In genomic region chr3:58636406-58637295, GRCm38 (mm10) we compare ENCODE assay signal across 8 mouse cellular contexts. TPM values are rescaled to one million over a fixed set of nuclear protein-coding genes. Genes with fewer than 3 reads are reported as not detected.
DNase-seq lines count a peak whose midpoint lies in the region; ATAC-seq and TF ChIP-seq lines count a peak whose summit lies in the region.

Gene Erich6 (minus strand): TSS chr3:58637207.

- H3K4me2 ChIP-seq in heart, embryonic 12.5 days = peak within 1 kb of the TSS; percentile 93
- peak within 1 kb of the TSS; percentile 96 for H3K4me2 ChIP-seq in kidney, postnatal 0 days (ENCODE audit: low read length)
- H3K4me2 ChIP-seq in liver, postnatal 0 days (ENCODE audit: low read depth, low read length) = peak within 1 kb of the TSS; percentile 80
- peak within 1 kb of the TSS; percentile 92 for H3K4me2 ChIP-seq in neural tube, embryonic 13.5 days

- WGBS in spleen, adult 2 months = 4% methylated on average over 34 of the region's 34 CpGs
- WGBS in heart, embryonic 12.5 days = under 1% methylated on average over 34 of the region's 34 CpGs
- under 1% methylated on average over 34 of the region's 34 CpGs for WGBS in kidney, postnatal 0 days
- 2% methylated on average over 34 of the region's 34 CpGs for WGBS in liver, postnatal 0 days (ENCODE audit: insufficient replicate concordance)
- WGBS in neural tube, embryonic 13.5 days = under 1% methylated on average over 34 of the region's 34 CpGs

- peak within 1 kb of the TSS; percentile 72 for H3K9ac ChIP-seq in heart, embryonic 12.5 days
- peak within 1 kb of the TSS; percentile 54 for H3K9ac ChIP-seq in kidney, postnatal 0 days (ENCODE audit: low read depth, low read length)
- peak within 1 kb of the TSS; percentile 36; the same call in 1 of the 2 replicates for H3K9ac ChIP-seq in liver, postnatal 0 days (replicated peaks)
- H3K9ac ChIP-seq in neural tube, embryonic 13.5 days = peak within 1 kb of the TSS; percentile 69

- peaks cover 2% of the 10 kb centered on the region; the same call in 1 of the 2 replicates for H3K4me1 ChIP-seq in spleen, adult 2 months (ENCODE audit: control insufficient read depth, insufficient read depth, insufficient read length)
- H3K4me1 ChIP-seq in heart, embryonic 12.5 days (replicated peaks) = peaks cover 7% of the 10 kb centered on the region
- 0 out of 2 replicates have a peak, but pooled peaks cover 4% of the 10 kb centered on the region for H3K4me1 ChIP-seq in kidney, postnatal 0 days (replicated peaks; ENCODE audit: insufficient read depth, low read length)
- peaks cover 6% of the 10 kb centered on the region for H3K4me1 ChIP-seq in liver, postnatal 0 days (ENCODE audit: insufficient read depth)
- peaks cover 8% of the 10 kb centered on the region for H3K4me1 ChIP-seq in neural tube, embryonic 13.5 days (replicated peaks)

- H3K4me3 ChIP-seq in spleen, adult 2 months (ENCODE audit: extremely low read depth, insufficient read depth, insufficient read length) = peak within 1 kb of the TSS; percentile 29; the same call in 1 of the 2 replicates
- peak within 1 kb of the TSS; percentile 62 for H3K4me3 ChIP-seq in heart, embryonic 12.5 days
- peak within 1 kb of the TSS; percentile 43 for H3K4me3 ChIP-seq in kidney, postnatal 0 days (replicated peaks; ENCODE audit: low read depth, low read length)
- peak within 1 kb of the TSS; percentile 38 for H3K4me3 ChIP-seq in liver, postnatal 0 days (ENCODE audit: low read depth, low read length)
- peak within 1 kb of the TSS; percentile 48 for H3K4me3 ChIP-seq in neural tube, embryonic 13.5 days

- H3K9me3 ChIP-seq in heart, embryonic 12.5 days (replicated peaks) = 0 out of 2 replicates have a peak, but pooled peaks cover 4% of the 10 kb centered on the region
- no peaks in the 10 kb centered on the region for H3K9me3 ChIP-seq in kidney, postnatal 0 days (replicated peaks; ENCODE audit: low read length)
- no peaks in the 10 kb centered on the region for H3K9me3 ChIP-seq in liver, postnatal 0 days (ENCODE audit: low read length)
- no peaks in the 10 kb centered on the region for H3K9me3 ChIP-seq in neural tube, embryonic 13.5 days

- no peaks in the 10 kb centered on the region; the same call in 1 of the 2 replicates for H3K27me3 ChIP-seq in spleen, adult 2 months (ENCODE audit: control insufficient read depth, insufficient read depth, low read length)
- H3K27me3 ChIP-seq in heart, embryonic 12.5 days (replicated peaks) = no peaks in the 10 kb centered on the region
- no peaks in the 10 kb centered on the region for H3K27me3 ChIP-seq in kidney, postnatal 0 days (ENCODE audit: insufficient read depth, low read length)
- H3K27me3 ChIP-seq in liver, postnatal 0 days (ENCODE audit: insufficient read depth, low read length) = no peaks in the 10 kb centered on the region
- no peaks in the 10 kb centered on the region for H3K27me3 ChIP-seq in neural tube, embryonic 13.5 days

- TF ChIP-seq POLR2A in spleen, adult 2 months (IDR thresholded peaks at IDR 0.05; ENCODE audit: low read depth, low read length) = no peak

- TF ChIP-seq EP300 in liver, postnatal 0 days (IDR thresholded peaks at IDR 0.05; ENCODE audit: low read depth) = no peak

- H3K36me3 ChIP-seq in spleen, adult 2 months (ENCODE audit: control insufficient read depth, insufficient read depth, low read length) = no peaks in the 10 kb centered on the region
- no peaks in the 10 kb centered on the region for H3K36me3 ChIP-seq in heart, embryonic 12.5 days
- no peaks in the 10 kb centered on the region for H3K36me3 ChIP-seq in kidney, postnatal 0 days (ENCODE audit: insufficient read depth, low read length)
- H3K36me3 ChIP-seq in liver, postnatal 0 days (replicated peaks; ENCODE audit: insufficient read depth, low read length) = no peaks in the 10 kb centered on the region
- no peaks in the 10 kb centered on the region for H3K36me3 ChIP-seq in neural tube, embryonic 13.5 days

- peak; percentile 79 for ATAC-seq in heart, embryonic 12.5 days (ENCODE audit: insufficient number of reproducible peaks, low FRiP score)
- peak; percentile 80 for ATAC-seq in kidney, postnatal 0 days (replicated peaks; ENCODE audit: low FRiP score, low read depth)
- ATAC-seq in liver, postnatal 0 days = no peak
- peak; percentile 90 for ATAC-seq in neural tube, embryonic 13.5 days (ENCODE audit: low read depth)

- TF ChIP-seq CTCF in spleen, adult 2 months (IDR thresholded peaks at IDR 0.05; ENCODE audit: extremely low read depth, insufficient read depth, insufficient read length, insufficient replicate concordance) = no peak
- TF ChIP-seq CTCF in kidney, postnatal 0 days (IDR thresholded peaks at IDR 0.05; ENCODE audit: low read depth) = no peak
- no peak for TF ChIP-seq CTCF in liver, postnatal 0 days (IDR thresholded peaks at IDR 0.05; ENCODE audit: low read depth)

- no peak within 1 kb of the TSS for H3K27ac ChIP-seq in spleen, adult 2 months (ENCODE audit: insufficient read depth, low read length)
- 0 out of 2 replicates have a peak within 1 kb of the TSS, but pooled peaks have one; percentile 7 for H3K27ac ChIP-seq in heart, embryonic 12.5 days (ENCODE audit: poor library complexity, severe bottlenecking)
- 0 out of 2 replicates have a peak within 1 kb of the TSS, but pooled peaks have one; percentile 13 for H3K27ac ChIP-seq in kidney, postnatal 0 days
- H3K27ac ChIP-seq in liver, postnatal 0 days (ENCODE audit: low read depth) = no peak within 1 kb of the TSS
- H3K27ac ChIP-seq in neural tube, embryonic 13.5 days (replicated peaks) = no peak within 1 kb of the TSS; the same call in 1 of the 2 replicates

- DNase-seq in spleen, adult 2 months (ENCODE audit: low read depth in 1 of 2, low spot score in 2 of 2) = peak in 1 of 2 experiments; percentile 3
- DNase-seq in spleen, postnatal 14 days (ENCODE audit: low spot score in 2 of 2) = no peak
- DNase-seq in embryo, embryonic 11 days = peak; percentile 82
- peak; percentile 56 for DNase-seq in kidney, postnatal 0 days (ENCODE audit: low spot score)
- DNase-seq in liver, postnatal 0 days = peak; percentile 28
- peak; percentile 68 for DNase-seq in yolk sac, embryonic 10.5 days (ENCODE audit: low spot score)

RNA-seq across cellular contexts. Expression of gene Erich6, which starts in this region (rescaled TPM):
- not detected in 2 replicates for polyA plus RNA-seq in spleen, adult 2 months (2012; rRNA removed)
- 0.19 TPM in 1 of 2 replicates, not detected in the other for polyA plus RNA-seq in heart, embryonic 12.5 days (2016; fragmentation: Nextera tagmentation; extraction: Ambion mirVana)
- polyA plus RNA-seq in kidney, postnatal 0 days (2015; fragmentation: Nextera tagmentation; extraction: Ambion mirVana) = not detected in 2 replicates
- polyA plus RNA-seq in liver, postnatal 0 days (2015; fragmentation: Nextera tagmentation; extraction: Ambion mirVana) = not detected in 2 replicates
- 0.14 and 0.17 TPM in 2 replicates for polyA plus RNA-seq in neural tube, embryonic 13.5 days (2015; fragmentation: Nextera tagmentation; extraction: Ambion mirVana)

Comparison
In these comparisons a context has a peak if more than half of its experiments do, and no peak if none do; other contexts are left out.
1. Peak in ATAC-seq, H3K4me3 ChIP-seq, H3K27ac ChIP-seq, H3K9ac ChIP-seq and H3K4me2 ChIP-seq in heart, embryonic 12.5 days; RNA of the gene not detected or under 1 TPM.
2. Peak in DNase-seq, ATAC-seq, H3K4me3 ChIP-seq, H3K27ac ChIP-seq, H3K9ac ChIP-seq and H3K4me2 ChIP-seq in kidney, postnatal 0 days; RNA of the gene not detected or under 1 TPM.
3. Peak in DNase-seq, H3K4me3 ChIP-seq, H3K9ac ChIP-seq and H3K4me2 ChIP-seq in liver, postnatal 0 days; RNA of the gene not detected or under 1 TPM.
4. Peak in ATAC-seq, H3K4me3 ChIP-seq, H3K9ac ChIP-seq and H3K4me2 ChIP-seq in neural tube, embryonic 13.5 days; RNA of the gene not detected or under 1 TPM.
5. DNase-seq: peak in embryo, embryonic 11 days (single experiment) and yolk sac, embryonic 10.5 days (single experiment); none in spleen, postnatal 14 days (0 of 2).
6. Peak in every context shown above with its lines, with median percentiles within 50 percentile points of each other: H3K4me3 ChIP-seq, H3K4me2 ChIP-seq and H3K9ac ChIP-seq.